Mouse (Mus musculus) left cerebral cortex, adult 6 months (tissue): ENCODE results near the gene Xrcc6. TPM values are rescaled to one million over a fixed set of nuclear protein-coding genes. Genes with fewer than 3 reads are reported as not detected.

Experiments used
- long read RNA-seq, 2 experiments: library from polyadenylated mRNA; unstranded; transcript quantifications; one replicate each; pipeline ENCODE4 v2.0.0; 2019 to 2020
- polyA plus RNA-seq: library from polyadenylated mRNA; unstranded; fragments of <200 nt; fragmentation: Nextera tagmentation; gene quantifications from 2 replicates; pipeline ENCODE4 v1.2.3, GENCODE M21; 2021

The Xrcc6 gene
- polyA plus RNA-seq = 13.0 and 15.6 TPM in 2 replicates
- long read RNA-seq, experiment 1, transcript Xrcc6-201 (13 exons, 2,114 nt) = major isoform, 64 of 86 reads
- long read RNA-seq, experiment 1, partial matches to known transcripts = 6 of 86 reads
- long read RNA-seq, experiment 1, other reads (novel, unspliced or antisense) = 16 of 86 reads
- long read RNA-seq, experiment 2, transcript Xrcc6-201 (13 exons, 2,114 nt) = major isoform, 14 of 19 reads
- long read RNA-seq, experiment 2, partial matches to known transcripts = 4 of 19 reads
- long read RNA-seq, experiment 2, other reads (novel, unspliced or antisense) = 1 of 19 reads

GRCm38 (mm10) chr15:81987646-81988045 lies at the start of gene Xrcc6:
Xrcc6 (plus strand) TSS chr15:81987835.

GRCm38 (mm10) chr15:81960171-81961077 lies 27.2 kb upstream of the Xrcc6 start, which contains the start of gene Pmm1:
Pmm1 (minus strand) TSS chr15:81960930.

GRCm38 (mm10) chr15:81980321-81980720 lies 7.3 kb upstream of the Xrcc6 start, which contains the start of gene 1700029P11Rik:
1700029P11Rik (plus strand) TSS chr15:81980540.

GRCm38 (mm10) chr15:82033762-82034161 lies 46.1 kb downstream of the Xrcc6 start, which contains the start of gene Desi1:
Desi1 (minus strand) TSS chr15:82033862.

GRCm38 (mm10) chr15:82047080-82047883 lies 59.6 kb downstream of the Xrcc6 start, which contains the start of gene Snu13:
Snu13 (minus strand) TSS chr15:82047598.

GRCm38 (mm10) chr15:82058719-82059201 lies 71.1 kb downstream of the Xrcc6 start, which contains the start of gene 4930407I10Rik:
4930407I10Rik (plus strand) TSS chr15:82059151.

GRCm38 (mm10) chr15:82069898-82070297 lies 82.3 kb downstream of the Xrcc6 start, which contains the start of gene Mei1:
Mei1 (plus strand) TSS chr15:82069996.

Other genes with a start within 250 kb of the Xrcc6 start
- 63.8 and 79.5 TPM in 2 replicates for gene Zc3h7b, start 242.8 kb upstream of the Xrcc6 start, polyA plus RNA-seq
- gene Rangap1, start 242.3 kb upstream of the Xrcc6 start, polyA plus RNA-seq = 92.9 and 124 TPM in 2 replicates
- gene Tef, start 185.4 kb upstream of the Xrcc6 start, polyA plus RNA-seq = 35.3 and 105 TPM in 2 replicates
- gene Tob2, start 129.0 kb upstream of the Xrcc6 start, polyA plus RNA-seq = 8.2 and 9.3 TPM in 2 replicates
- 63.8 and 65.3 TPM in 2 replicates for gene Phf5a, start 115.9 kb upstream of the Xrcc6 start, polyA plus RNA-seq
- 270 and 354 TPM in 2 replicates for gene Aco2, start 115.5 kb upstream of the Xrcc6 start, polyA plus RNA-seq
- gene Polr3h, start 61.6 kb upstream of the Xrcc6 start, polyA plus RNA-seq = 185 and 213 TPM in 2 replicates
- 51.2 and 99.5 TPM in 2 replicates for gene Csdc2, start 51.1 kb upstream of the Xrcc6 start, polyA plus RNA-seq
- 488 and 565 TPM in 2 replicates for gene Pmm1, start 26.9 kb upstream of the Xrcc6 start, polyA plus RNA-seq
- not detected in 2 replicates for gene 1700029P11Rik, start 7.3 kb upstream of the Xrcc6 start, polyA plus RNA-seq
- 48.9 and 88.1 TPM in 2 replicates for gene Desi1, start 46.0 kb downstream of the Xrcc6 start, polyA plus RNA-seq
- 245 and 274 TPM in 2 replicates for gene Snu13, start 59.8 kb downstream of the Xrcc6 start, polyA plus RNA-seq
- not detected in 2 replicates for gene 4930407I10Rik, start 71.3 kb downstream of the Xrcc6 start, polyA plus RNA-seq
- 1.9 and 2.9 TPM in 2 replicates for gene Mei1, start 82.2 kb downstream of the Xrcc6 start, polyA plus RNA-seq
- 6.2 and 6.4 TPM in 2 replicates for gene Ccdc134, start 140.1 kb downstream of the Xrcc6 start, polyA plus RNA-seq
- 57.0 and 87.6 TPM in 2 replicates for gene Srebf2, start 159.3 kb downstream of the Xrcc6 start, polyA plus RNA-seq
- 0.93 and 1.9 TPM in 2 replicates for gene Shisa8, start 225.0 kb downstream of the Xrcc6 start, polyA plus RNA-seq
- 0.23 TPM in 2 replicates for gene Tnfrsf13c, start 236.5 kb downstream of the Xrcc6 start, polyA plus RNA-seq